Mouse (Mus musculus) forebrain, embryonic 14.5 days (tissue): Measurements from ENCODE around the gene Mlf2. TPM values are rescaled to one million over a fixed set of nuclear protein-coding genes. Genes with fewer than 3 reads are reported as not detected.
A peak's percentile ranks its signal among the peaks of the same experiment; 100 is the strongest.

Source experiments
- ATAC-seq: fragments of 200-750 bp; cut with Nextera tagmentation; 2 replicates; pipeline ENCODE4 v1.8.0; 2017; ENCODE audit warnings: mild to moderate bottlenecking, moderate library complexity
- DNase-seq: peaks from one replicate; pipeline ENCODE4 v3.0.0-alpha.2; 2015; ENCODE audit warnings: low spot score
- H3K27ac ChIP-seq: fragments of 300-500 bp; sonication (generic); 2 replicates; pipeline ENCODE4 v1.5.1; 2014; ENCODE audit warnings: low read depth, mild to moderate bottlenecking, control low read depth, low read length, moderate library complexity
- H3K27me3 ChIP-seq: fragments of 300-500 bp; sonication (generic); replicated peaks from 2 replicates; pipeline ENCODE4 v1.6.1; 2014; ENCODE audit warnings: low read length, control low read depth, mixed read lengths; ENCODE audit not compliant: control insufficient read depth, insufficient read depth
- H3K36me3 ChIP-seq: fragments of 300-500 bp; sonication (generic); 2 replicates; pipeline ENCODE4 v1.6.1; 2014; ENCODE audit warnings: low read length, control low read depth; ENCODE audit not compliant: control insufficient read depth, insufficient read depth
- H3K4me1 ChIP-seq: fragments of 300-500 bp; sonication (generic); 2 replicates; pipeline ENCODE4 v1.6.1; 2014; ENCODE audit warnings: antibody characterized with exemption, low read length, control low read depth; ENCODE audit not compliant: control insufficient read depth, insufficient read depth
- H3K4me2 ChIP-seq: fragments of 300-500 bp; sonication (generic); 2 replicates; pipeline ENCODE4 v1.6.1; 2014; ENCODE audit warnings: mild to moderate bottlenecking, control low read depth, low read length
- H3K4me3 ChIP-seq: fragments of 300-500 bp; sonication (generic); 2 replicates; pipeline ENCODE4 v1.5.1; 2014; ENCODE audit warnings: low read depth, low read length, control low read depth
- H3K9ac ChIP-seq: fragments of 300-500 bp; sonication (generic); 2 replicates; pipeline ENCODE4 v1.6.1; 2014; ENCODE audit warnings: mild to moderate bottlenecking, low read length, control low read depth, moderate library complexity
- H3K9me3 ChIP-seq: fragments of 300-500 bp; sonication (generic); replicated peaks from 2 replicates; pipeline ENCODE4 v1.6.1; 2016; ENCODE audit warnings: low read length, control low read depth, mixed read lengths; ENCODE audit not compliant: control insufficient read depth
- WGBS: fragments of 180-500 bp; shearing (Covaris S2); extraction: QIAGEN DNeasy Blood & Tissue Kit; methylation state at CpG from one replicate; pipeline ENCODE4 v1.1.7; 2014; 5-methylcytosine and 5-hydroxymethylcytosine counted together
- polyA plus RNA-seq: library from polyadenylated mRNA; unstranded; fragments of >200 nt; fragmentation: Nextera tagmentation; extraction: Ambion mirVana; gene quantifications from 2 replicates; pipeline ENCODE4 v1.2.1, GENCODE M21; 2014

Mlf2 gene
- polyA plus RNA-seq, 1 experiment from 2014 or later, result 470 TPM

DNA sequence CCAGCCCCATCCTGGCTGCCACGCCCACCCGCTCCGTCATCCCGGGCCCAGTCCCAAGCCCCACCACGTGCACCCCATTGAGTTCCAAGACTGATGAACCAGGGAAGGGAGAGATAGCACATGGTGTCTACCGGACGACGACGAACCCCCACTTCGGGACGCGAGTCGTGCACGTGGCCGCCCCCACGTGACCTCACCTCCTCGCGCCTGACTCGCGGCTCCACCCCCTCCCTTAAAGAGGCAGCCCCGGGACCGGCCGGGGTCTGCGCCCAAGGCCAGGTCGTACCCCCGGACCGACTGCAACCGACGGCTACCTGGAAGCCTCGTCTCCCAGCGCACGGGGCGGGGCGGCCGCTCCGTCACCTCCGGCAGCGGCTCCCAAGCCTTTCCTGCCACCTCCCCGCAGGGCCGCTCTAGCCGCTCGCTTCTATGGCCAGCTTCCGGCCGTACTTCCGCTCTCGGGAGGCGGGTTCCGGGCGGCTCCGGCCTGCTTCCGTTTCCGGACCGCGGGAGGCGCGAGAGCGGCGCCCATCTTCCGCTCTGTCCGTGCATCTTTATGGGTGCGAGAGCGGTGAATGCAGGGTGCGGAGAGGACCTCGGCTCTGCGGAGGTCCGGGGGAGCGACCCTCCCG, 34.0 kb downstream of the Mlf2 start, which contains the start of gene Cops7a:
Cops7a (minus strand) TSS at position 451 of the 632 bp plus-strand sequence.
- peak within 1 kb of the TSS; percentile 91 for H3K27ac ChIP-seq
- under 1% methylated on average over 66 of the region's 68 CpGs for WGBS
- ATAC-seq, result peak; percentile 96

DNA sequence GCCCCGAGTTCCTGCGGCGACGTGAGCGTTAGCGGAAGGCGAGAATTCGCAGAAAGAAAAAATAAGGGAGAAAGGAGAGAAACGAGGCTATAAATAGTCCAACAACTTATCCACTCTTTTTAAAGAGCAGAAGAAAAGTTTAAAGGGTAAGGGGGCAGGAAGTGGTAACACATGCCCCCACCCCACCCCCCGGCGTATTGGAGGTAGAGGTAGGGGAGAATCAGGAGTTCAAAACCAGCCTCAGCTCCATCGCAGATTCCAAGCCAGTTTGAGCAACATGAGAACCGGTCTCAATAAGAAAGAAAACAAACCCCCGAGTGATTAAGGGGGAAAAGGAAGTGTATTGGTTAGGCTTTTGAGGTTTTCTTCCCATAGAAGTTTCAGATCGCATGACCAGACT, 34.6 kb downstream of the Mlf2 start:
- peak; percentile 4 for DNase-seq
- no peak for ATAC-seq
- H3K4me3 ChIP-seq, result peak overlapping the region; percentile 87

More for the DNA sequence above, 34.0 kb downstream of the Mlf2 start, which contains the start of gene Cops7a:
- peaks cover 10% of the 10 kb centered on the region for H3K4me1 ChIP-seq
- peak within 1 kb of the TSS; percentile 93 for H3K9ac ChIP-seq
- H3K4me2 ChIP-seq, result peak within 1 kb of the TSS; percentile 96
- peaks cover 20% of the 10 kb centered on the region for H3K36me3 ChIP-seq
- no peaks in the 10 kb centered on the region for H3K27me3 ChIP-seq
- no peaks in the 10 kb centered on the region for H3K9me3 ChIP-seq
- DNase-seq, result peak; percentile 96
- H3K4me3 ChIP-seq, result peak within 1 kb of the TSS; percentile 87

DNA sequence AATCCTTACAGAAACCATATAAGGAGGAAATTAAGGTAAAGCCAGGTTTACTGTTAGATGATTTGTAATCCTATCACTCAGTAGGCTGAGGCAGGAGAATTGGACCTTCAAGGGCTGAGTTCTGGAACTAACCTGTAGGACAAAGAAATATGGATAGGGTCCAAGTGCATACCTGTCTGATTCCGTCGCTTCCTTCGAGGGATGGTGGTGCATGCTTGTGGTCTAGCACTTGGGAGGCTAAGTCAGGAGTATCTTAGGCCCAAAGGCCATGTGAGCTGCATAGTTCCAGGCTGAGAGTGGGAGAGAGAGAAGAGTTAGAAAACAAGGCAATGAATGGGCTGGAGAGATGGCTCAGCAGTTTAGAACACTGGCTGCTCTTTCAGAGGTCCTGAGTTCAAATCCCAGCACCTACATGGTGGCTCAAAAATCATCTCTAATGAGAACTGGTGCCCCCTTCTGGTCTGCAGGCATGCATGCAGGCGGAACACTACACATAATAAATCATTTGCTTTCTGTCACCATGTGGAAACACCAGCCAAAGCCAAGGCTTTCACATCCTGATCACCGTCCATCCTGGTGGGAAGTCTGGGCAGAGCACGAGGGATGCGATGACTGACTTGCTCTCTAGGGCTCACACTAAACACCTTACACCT, 35.4 kb downstream of the Mlf2 start:
- H3K9me3 ChIP-seq, result no peaks in the 10 kb centered on the region
- H3K4me2 ChIP-seq, result peak overlapping the region; percentile 96
- 94% methylated on average over 7 of the region's 7 CpGs for WGBS
- peak overlapping the region; percentile 87 for H3K4me3 ChIP-seq
- H3K27ac ChIP-seq, result no peak overlapping the region
- H3K9ac ChIP-seq, result no peak overlapping the region
- H3K27me3 ChIP-seq, result no peaks in the 10 kb centered on the region
- DNase-seq (no peak), ATAC-seq (no peak)
- peaks cover 9% of the 10 kb centered on the region for H3K36me3 ChIP-seq
- peaks cover 10% of the 10 kb centered on the region for H3K4me1 ChIP-seq

More for the DNA sequence above, 34.6 kb downstream of the Mlf2 start:
- Histone ChIP-seq H3K9me3 (no peaks in the 10 kb centered on the region), H3K36me3 (peaks cover 17% of the 10 kb centered on the region), H3K9ac (peak overlapping the region; percentile 93), H3K27ac (peak overlapping the region; percentile 91), H3K4me1 (peaks cover 10% of the 10 kb centered on the region), H3K4me2 (peak overlapping the region; percentile 96), H3K27me3 (no peaks in the 10 kb centered on the region)
- WGBS, result 16% methylated on average over 15 of the region's 15 CpGs

DNA sequence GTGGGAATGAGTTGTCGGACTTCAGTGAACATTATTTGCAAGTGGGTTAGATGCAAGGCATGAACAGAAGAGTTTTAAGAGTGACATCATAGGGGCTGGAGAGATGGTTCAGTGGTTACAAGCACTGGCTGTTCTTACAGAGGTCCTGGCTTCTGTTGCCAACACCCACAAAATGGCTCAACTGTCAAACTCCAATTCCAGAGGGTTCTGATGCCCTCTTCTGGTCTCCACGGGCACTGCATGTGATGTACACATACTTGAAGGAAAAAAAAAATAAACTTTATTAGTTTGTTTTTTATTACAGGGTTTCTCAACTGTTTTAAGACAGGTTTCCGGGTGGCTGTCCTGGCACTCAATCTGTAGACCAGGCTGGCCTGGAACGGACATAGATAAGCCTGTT, 36.6 kb downstream of the Mlf2 start:
- no peak for ATAC-seq

More for the DNA sequence above, 36.6 kb downstream of the Mlf2 start:
- DNase-seq, result peak; percentile 50
- Histone ChIP-seq H3K4me1 (peaks cover 10% of the 10 kb centered on the region), H3K4me3 (no peak overlapping the region), H3K9me3 (no peaks in the 10 kb centered on the region), H3K4me2 (no peak overlapping the region), H3K27ac (no peak overlapping the region), H3K9ac (no peak overlapping the region), H3K27me3 (no peaks in the 10 kb centered on the region), H3K36me3 (no peaks in the 10 kb centered on the region)
- WGBS, result 81% methylated on average over 4 of the region's 4 CpGs

Other genes with a start within 250 kb of the Mlf2 start
- gene Emg1, start 219.2 kb upstream of the Mlf2 start, polyA plus RNA-seq, result 166 and 186 TPM in 2 replicates
- gene Phb2, start 219.1 kb upstream of the Mlf2 start, polyA plus RNA-seq, result 237 and 245 TPM in 2 replicates
- 4.7 TPM in 2 replicates for gene Ptpn6, start 192.7 kb upstream of the Mlf2 start, polyA plus RNA-seq
- 722 and 848 TPM in 2 replicates for gene Grcc10, start 190.0 kb upstream of the Mlf2 start, polyA plus RNA-seq
- gene Gm45234, start 175.4 kb upstream of the Mlf2 start, polyA plus RNA-seq, result not detected in 2 replicates
- gene Atn1, start 174.9 kb upstream of the Mlf2 start, polyA plus RNA-seq, result 12.2 and 16.6 TPM in 2 replicates
- 34.6 and 49.5 TPM in 2 replicates for gene Eno2, start 161.7 kb upstream of the Mlf2 start, polyA plus RNA-seq
- 3.4 and 3.5 TPM in 2 replicates for gene Lrrc23, start 151.7 kb upstream of the Mlf2 start, polyA plus RNA-seq
- gene Spsb2, start 122.7 kb upstream of the Mlf2 start, polyA plus RNA-seq, result 4.7 and 5.3 TPM in 2 replicates
- 417 and 461 TPM in 2 replicates for gene Tpi1, start 117.1 kb upstream of the Mlf2 start, polyA plus RNA-seq
- 154 and 174 TPM in 2 replicates for gene Usp5, start 101.9 kb upstream of the Mlf2 start, polyA plus RNA-seq
- gene Cdca3, start 101.8 kb upstream of the Mlf2 start, polyA plus RNA-seq, result 107 and 139 TPM in 2 replicates
- 0.54 and 0.89 TPM in 2 replicates for gene Gnb3, start 91.1 kb upstream of the Mlf2 start, polyA plus RNA-seq
- 6.2 and 10.1 TPM in 2 replicates for gene P3h3, start 73.6 kb upstream of the Mlf2 start, polyA plus RNA-seq
- 11.0 and 13.0 TPM in 2 replicates for gene Gpr162, start 67.4 kb upstream of the Mlf2 start, polyA plus RNA-seq
- gene Cd4, start 43.2 kb upstream of the Mlf2 start, polyA plus RNA-seq, result 0.29 and 0.38 TPM in 2 replicates
- 1.2 and 2.7 TPM in 2 replicates for gene Lag3, start 19.7 kb upstream of the Mlf2 start, polyA plus RNA-seq
- 479 and 481 TPM in 2 replicates for gene Ptms, start 11.3 kb upstream of the Mlf2 start, polyA plus RNA-seq
- gene Cops7a, start 34.2 kb downstream of the Mlf2 start, polyA plus RNA-seq, result 96.5 and 105 TPM in 2 replicates
- gene Pianp, start 65.3 kb downstream of the Mlf2 start, polyA plus RNA-seq, result 22.6 and 28.0 TPM in 2 replicates
- 8.4 and 9.8 TPM in 2 replicates for gene Zfp384, start 77.8 kb downstream of the Mlf2 start, polyA plus RNA-seq
- gene Ing4, start 108.4 kb downstream of the Mlf2 start, polyA plus RNA-seq, result 178 and 181 TPM in 2 replicates
- gene Acrbp, start 118.3 kb downstream of the Mlf2 start, polyA plus RNA-seq, result 10.2 and 14.8 TPM in 2 replicates
- 0.21 and 0.81 TPM in 2 replicates for gene Lpar5, start 136.5 kb downstream of the Mlf2 start, polyA plus RNA-seq
- 61.1 and 66.1 TPM in 2 replicates for gene Chd4, start 164.6 kb downstream of the Mlf2 start, polyA plus RNA-seq
- gene Nop2, start 200.5 kb downstream of the Mlf2 start, polyA plus RNA-seq, result 46.8 and 52.7 TPM in 2 replicates
- gene Iffo1, start 213.9 kb downstream of the Mlf2 start, polyA plus RNA-seq, result 10.8 and 13.4 TPM in 2 replicates
- 1,676 and 1,964 TPM in 2 replicates for gene Gapdh, start 235.1 kb downstream of the Mlf2 start, polyA plus RNA-seq